Mouse (Mus musculus) heart, embryonic 12.5 days (tissue): ENCODE measurements around the gene Rnase1. TPM values are rescaled to one million over a fixed set of nuclear protein-coding genes. Genes with fewer than 3 reads are reported as not detected.

ENCODE experiments used
- ATAC-seq: fragments of 200-750 bp; cut with Nextera tagmentation; 2 replicates; pipeline ENCODE4 v1.8.0; 2017; ENCODE audit warnings: moderate TSS enrichment, moderate library complexity; ENCODE audit not compliant: insufficient number of reproducible peaks, low FRiP score
- H3K27ac ChIP-seq: fragments of 300-500 bp; sonication (generic); 2 replicates; pipeline ENCODE4 v1.5.1; 2016; ENCODE audit warnings: mild to moderate bottlenecking, moderate library complexity; ENCODE audit not compliant: poor library complexity, severe bottlenecking
- H3K27me3 ChIP-seq: fragments of 300-500 bp; sonication (generic); replicated peaks from 2 replicates; pipeline ENCODE4 v1.6.1; 2016; ENCODE audit warnings: mild to moderate bottlenecking, moderate library complexity
- H3K36me3 ChIP-seq: fragments of 300-500 bp; sonication (generic); 2 replicates; pipeline ENCODE4 v1.6.1; 2016; ENCODE audit warnings: mild to moderate bottlenecking, moderate library complexity
- H3K4me1 ChIP-seq: fragments of 300-500 bp; sonication (generic); replicated peaks from 2 replicates; pipeline ENCODE4 v1.6.1; 2016; ENCODE audit warnings: mild to moderate bottlenecking
- H3K4me2 ChIP-seq: fragments of 300-500 bp; sonication (generic); 2 replicates; pipeline ENCODE4 v1.6.1; 2016; ENCODE audit warnings: mild to moderate bottlenecking, moderate library complexity
- H3K4me3 ChIP-seq: fragments of 300-500 bp; sonication (generic); 2 replicates; pipeline ENCODE4 v1.5.1; 2016; ENCODE audit warnings: mild to moderate bottlenecking
- H3K9ac ChIP-seq: fragments of 300-500 bp; sonication (generic); 2 replicates; pipeline ENCODE4 v1.6.1; 2016; ENCODE audit warnings: mild to moderate bottlenecking, moderate library complexity
- H3K9me3 ChIP-seq: fragments of 300-500 bp; sonication (generic); replicated peaks from 2 replicates; pipeline ENCODE4 v1.6.1; 2016; ENCODE audit warnings: mild to moderate bottlenecking, moderate library complexity
- WGBS: fragments of 180-500 bp; shearing (Covaris S2); methylation state at CpG from one replicate; pipeline ENCODE4 v1.1.7; 2016; 5-methylcytosine and 5-hydroxymethylcytosine counted together
- polyA plus RNA-seq: library from polyadenylated mRNA; unstranded; fragments of >200 nt; fragmentation: Nextera tagmentation; extraction: Ambion mirVana; gene quantifications from 2 replicates; pipeline ENCODE4 v1.2.1, GENCODE M21; 2016

The Rnase1 gene
- polyA plus RNA-seq, 1 experiment from 2014 or later = not detected

DNA sequence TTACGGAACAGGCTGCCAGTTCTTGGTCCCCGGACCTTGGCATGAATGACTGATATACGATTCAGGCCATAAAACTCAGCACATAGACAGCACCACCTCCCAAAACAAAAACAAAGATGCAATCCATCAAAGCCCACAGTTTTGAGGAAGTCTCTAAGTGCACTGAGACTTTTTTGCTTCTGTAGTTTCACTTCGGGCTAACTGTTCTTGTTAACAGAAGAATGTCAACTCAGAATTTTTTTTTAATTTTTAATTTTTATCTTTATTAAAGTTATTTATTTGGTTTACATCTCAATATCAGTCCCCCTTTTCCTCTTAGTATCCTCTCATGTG lies 10.1 kb upstream of the Rnase1 start:
- Histone ChIP-seq H3K9me3 (no peaks in the 10 kb centered on the region), H3K4me3 (no peak overlapping the region), H3K27ac (no peak overlapping the region), H3K4me1 (no peaks in the 10 kb centered on the region), H3K9ac (no peak overlapping the region), H3K27me3 (no peaks in the 10 kb centered on the region), H3K4me2 (no peak overlapping the region), H3K36me3 (no peaks in the 10 kb centered on the region)
- 79% methylated on average over 4 of the region's 4 CpGs for WGBS
- ATAC-seq = no peak

DNA sequence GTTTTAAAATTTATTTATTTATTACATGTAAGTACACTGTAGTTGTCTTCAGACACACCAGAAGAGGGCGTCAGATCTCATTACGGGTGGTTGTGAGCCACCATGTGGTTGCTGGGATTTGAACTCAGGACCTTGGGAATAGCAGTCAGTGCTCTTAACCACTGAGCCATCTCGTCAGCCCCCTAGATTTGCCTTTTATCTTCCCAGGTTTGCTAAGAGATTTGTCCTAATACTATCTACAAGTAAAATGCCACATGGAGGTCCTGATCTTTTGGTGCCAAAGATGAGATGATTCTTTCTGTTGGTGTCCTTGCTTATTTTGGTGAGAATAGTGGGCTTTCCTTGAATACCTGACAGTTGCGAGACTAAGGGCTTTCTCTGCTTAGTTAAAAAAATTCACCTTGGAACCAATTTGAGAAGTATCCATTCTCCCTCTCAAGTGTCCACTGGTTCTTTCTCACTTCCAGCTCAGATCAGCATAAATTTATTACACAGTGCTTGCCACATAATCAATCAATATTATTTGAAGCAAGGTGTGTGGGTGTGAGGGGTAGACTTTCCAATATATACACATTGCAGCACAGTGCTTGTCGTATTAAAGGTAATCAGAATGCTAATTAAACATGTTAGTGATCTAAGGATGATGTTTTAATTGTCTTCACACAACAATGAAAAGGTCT lies 9.6 kb upstream of the Rnase1 start:
- no peaks in the 10 kb centered on the region for H3K9me3 ChIP-seq
- no peaks in the 10 kb centered on the region for H3K27me3 ChIP-seq
- no peaks in the 10 kb centered on the region for H3K4me1 ChIP-seq
- no peaks in the 10 kb centered on the region for H3K36me3 ChIP-seq
- no peak overlapping the region for H3K4me2 ChIP-seq
- no peak for ATAC-seq
- no peak overlapping the region for H3K27ac ChIP-seq
- 88% methylated on average over 5 of the region's 5 CpGs for WGBS
- H3K9ac ChIP-seq = no peak overlapping the region
- no peak overlapping the region for H3K4me3 ChIP-seq

DNA sequence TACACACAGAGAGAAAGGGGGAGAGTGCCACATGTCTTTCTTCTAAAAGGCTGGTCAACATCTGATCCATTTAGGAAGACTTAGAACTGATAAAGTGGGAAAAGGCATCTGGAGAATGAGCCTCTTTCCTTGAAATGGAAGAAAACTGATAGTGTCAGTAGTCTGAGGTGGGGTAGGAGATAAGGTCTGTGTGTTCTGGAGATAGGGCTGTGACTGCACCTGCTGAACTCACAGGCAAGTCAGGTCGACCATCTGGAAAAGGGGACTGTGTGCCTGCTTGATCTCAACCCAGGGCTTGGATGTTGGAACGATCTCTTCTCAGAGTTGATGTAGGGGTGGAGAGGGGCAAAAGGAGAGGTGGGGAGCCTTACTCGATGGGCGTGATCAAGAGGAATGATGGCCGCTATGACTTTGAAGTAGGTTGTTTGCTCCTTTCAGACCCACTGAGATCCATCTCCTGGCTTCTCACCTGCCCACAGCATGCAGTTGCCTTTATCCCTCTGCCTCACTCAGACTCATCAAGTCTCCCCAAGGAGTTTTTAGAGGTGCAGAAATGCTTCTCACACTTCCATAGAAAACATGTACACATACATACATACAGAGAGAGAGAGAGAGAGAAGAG lies 5.8 kb upstream of the Rnase1 start:
- Histone ChIP-seq H3K4me3 (no peak overlapping the region), H3K9ac (no peak overlapping the region), H3K4me1 (0 out of 2 replicates have a peak, but pooled peaks cover 8% of the 10 kb centered on the region), H3K27ac (no peak overlapping the region), H3K4me2 (no peak overlapping the region), H3K9me3 (no peaks in the 10 kb centered on the region), H3K36me3 (no peaks in the 10 kb centered on the region), H3K27me3 (no peaks in the 10 kb centered on the region)
- no peak for ATAC-seq
- WGBS = 41% methylated on average over 5 of the region's 5 CpGs

DNA sequence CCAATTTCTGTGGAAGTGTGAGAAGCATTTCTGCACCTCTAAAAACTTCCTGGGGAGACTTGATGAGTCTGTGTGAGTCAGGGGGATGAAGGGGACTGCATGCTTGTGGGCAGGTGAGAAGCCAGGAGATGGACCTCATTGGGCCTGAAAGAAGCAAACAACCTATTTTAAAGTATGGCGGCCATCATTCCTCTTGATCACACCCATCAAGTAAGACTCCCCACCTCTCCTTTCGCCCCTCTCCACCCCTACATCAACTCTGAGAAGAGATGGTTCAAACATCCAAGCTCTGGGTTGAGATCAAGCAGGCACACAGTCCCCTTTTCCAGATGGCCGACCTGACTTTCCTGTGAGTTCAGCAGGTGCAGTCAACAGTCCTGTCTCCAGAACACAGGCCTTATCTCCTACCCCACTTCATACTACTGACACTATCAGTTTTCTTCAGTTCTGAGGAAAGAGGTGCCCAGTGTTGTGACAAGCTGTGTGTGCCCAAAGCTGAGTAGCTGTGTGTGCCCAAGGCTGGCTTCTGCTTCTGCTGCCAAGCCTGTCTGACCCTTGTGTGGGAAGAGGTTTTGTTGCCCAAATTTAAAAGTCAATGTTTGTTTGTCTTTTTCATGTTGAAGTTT lies 3.7 kb upstream of the Rnase1 start:
- 83% methylated on average over 3 of the region's 3 CpGs for WGBS
- H3K36me3 ChIP-seq = no peaks in the 10 kb centered on the region
- H3K27ac ChIP-seq = no peak overlapping the region
- no peaks in the 10 kb centered on the region for H3K27me3 ChIP-seq
- ATAC-seq = no peak
- no peak overlapping the region for H3K4me2 ChIP-seq
- H3K9ac ChIP-seq = no peak overlapping the region
- H3K4me3 ChIP-seq = no peak overlapping the region
- H3K4me1 ChIP-seq = 0 out of 2 replicates have a peak, but pooled peaks cover 11% of the 10 kb centered on the region
- H3K9me3 ChIP-seq = no peaks in the 10 kb centered on the region

DNA sequence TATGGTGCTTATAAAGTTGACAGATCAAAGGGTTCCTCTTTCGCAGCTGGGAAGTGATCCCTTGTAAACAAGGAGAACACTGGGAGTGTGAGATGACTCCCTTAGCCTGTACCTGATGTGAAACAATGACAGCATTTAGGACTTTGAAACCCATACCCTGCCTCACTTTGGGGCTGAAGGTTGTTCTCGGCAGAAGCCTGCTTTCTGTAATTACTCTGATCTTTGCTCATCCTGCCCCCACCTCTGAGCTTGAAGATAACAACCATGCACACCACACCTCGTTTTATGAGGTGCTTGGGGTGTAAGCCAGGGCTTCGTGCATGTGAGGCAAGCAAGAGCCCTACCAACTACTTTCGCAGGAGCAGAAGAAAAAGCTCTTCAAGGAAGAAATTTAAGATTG lies 2.6 kb upstream of the Rnase1 start:
- WGBS = 61% methylated on average over 5 of the region's 5 CpGs
- Histone ChIP-seq H3K4me2 (no peak overlapping the region), H3K36me3 (no peaks in the 10 kb centered on the region), H3K27me3 (no peaks in the 10 kb centered on the region), H3K27ac (no peak overlapping the region), H3K4me1 (0 out of 2 replicates have a peak, but pooled peaks cover 11% of the 10 kb centered on the region), H3K9me3 (no peaks in the 10 kb centered on the region), H3K4me3 (no peak overlapping the region), H3K9ac (no peak overlapping the region)
- ATAC-seq = no peak

DNA sequence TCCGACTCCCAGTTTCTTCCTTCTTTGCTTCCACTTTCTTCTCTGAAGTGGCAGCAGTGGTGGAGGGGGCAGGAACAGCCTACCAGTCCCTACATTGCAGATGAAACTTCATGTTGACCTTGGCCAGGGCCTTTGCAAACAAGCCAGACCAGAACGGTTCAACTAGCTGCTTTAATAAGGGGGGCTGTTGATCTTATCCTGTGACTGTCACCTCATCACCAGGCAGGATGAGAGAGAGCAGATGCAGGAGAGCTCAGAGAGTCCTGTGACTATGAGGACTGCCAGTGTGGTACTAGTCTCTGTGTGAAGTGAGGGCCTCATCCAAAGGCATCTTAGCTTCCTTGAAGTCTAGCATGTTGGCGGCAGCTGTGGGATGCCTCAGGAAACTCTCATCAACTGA lies 1.4 kb upstream of the Rnase1 start:
- 44% methylated on average over 3 of the region's 3 CpGs for WGBS
- H3K4me2 ChIP-seq = no peak overlapping the region
- H3K9ac ChIP-seq = no peak overlapping the region
- H3K9me3 ChIP-seq = no peaks in the 10 kb centered on the region
- no peak overlapping the region for H3K4me3 ChIP-seq
- H3K36me3 ChIP-seq = no peaks in the 10 kb centered on the region
- H3K27ac ChIP-seq = no peak overlapping the region
- peaks cover 20% of the 10 kb centered on the region; the same call in 1 of the 2 replicates for H3K4me1 ChIP-seq
- no peaks in the 10 kb centered on the region for H3K27me3 ChIP-seq
- no peak for ATAC-seq

DNA sequence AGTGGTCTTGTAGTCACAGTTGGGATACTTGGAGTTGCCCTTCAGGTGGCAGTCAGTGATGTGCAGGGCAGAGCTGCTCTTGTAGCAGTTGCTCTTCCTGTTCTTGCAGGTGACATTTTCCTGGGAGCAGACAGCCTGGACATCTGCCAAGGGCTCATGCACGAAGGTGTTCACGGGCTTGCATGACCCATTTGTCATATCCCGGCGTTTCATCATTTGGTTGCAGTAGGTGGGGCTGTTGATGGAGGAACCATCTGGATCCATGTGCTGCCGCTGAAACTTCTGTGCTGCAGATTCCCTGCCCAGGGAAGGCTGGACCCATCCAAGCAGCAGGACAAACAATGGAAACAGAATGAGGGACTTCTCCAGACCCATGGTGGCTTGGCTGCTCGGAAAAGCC lies 1.1 kb downstream of the Rnase1 start:
- Histone ChIP-seq H3K9me3 (no peaks in the 10 kb centered on the region), H3K4me2 (no peak overlapping the region), H3K4me1 (peaks cover 20% of the 10 kb centered on the region; the same call in 1 of the 2 replicates), H3K36me3 (no peaks in the 10 kb centered on the region), H3K9ac (no peak overlapping the region), H3K27ac (no peak overlapping the region), H3K4me3 (no peak overlapping the region), H3K27me3 (no peaks in the 10 kb centered on the region)
- ATAC-seq = no peak
- WGBS = 86% methylated on average over 6 of the region's 6 CpGs

DNA sequence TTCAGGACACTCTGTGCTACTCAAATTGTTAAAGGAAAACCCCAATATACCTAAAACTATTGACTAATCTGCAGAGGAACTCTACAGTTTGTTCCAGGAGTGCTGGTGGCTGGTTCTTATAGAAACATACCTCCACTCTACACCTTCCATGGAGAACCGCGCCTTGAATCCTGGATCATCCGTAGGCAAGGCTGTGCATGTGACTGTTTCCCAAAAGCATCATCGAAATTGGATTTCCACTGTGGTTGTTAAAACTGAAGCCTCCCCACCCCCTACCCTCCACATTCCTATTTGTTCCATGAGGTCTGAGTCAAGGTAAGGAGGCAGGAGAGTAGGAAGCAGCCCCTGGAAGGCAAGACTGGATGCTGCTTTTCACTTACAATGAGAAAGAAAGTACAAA lies 2.1 kb downstream of the Rnase1 start:
- Histone ChIP-seq H3K27ac (no peak overlapping the region), H3K4me2 (no peak overlapping the region), H3K9ac (no peak overlapping the region), H3K4me3 (no peak overlapping the region), H3K36me3 (no peaks in the 10 kb centered on the region), H3K9me3 (no peaks in the 10 kb centered on the region), H3K4me1 (peaks cover 20% of the 10 kb centered on the region; the same call in 1 of the 2 replicates), H3K27me3 (no peaks in the 10 kb centered on the region)
- WGBS = 93% methylated on average over 4 of the region's 4 CpGs
- ATAC-seq = no peak

DNA sequence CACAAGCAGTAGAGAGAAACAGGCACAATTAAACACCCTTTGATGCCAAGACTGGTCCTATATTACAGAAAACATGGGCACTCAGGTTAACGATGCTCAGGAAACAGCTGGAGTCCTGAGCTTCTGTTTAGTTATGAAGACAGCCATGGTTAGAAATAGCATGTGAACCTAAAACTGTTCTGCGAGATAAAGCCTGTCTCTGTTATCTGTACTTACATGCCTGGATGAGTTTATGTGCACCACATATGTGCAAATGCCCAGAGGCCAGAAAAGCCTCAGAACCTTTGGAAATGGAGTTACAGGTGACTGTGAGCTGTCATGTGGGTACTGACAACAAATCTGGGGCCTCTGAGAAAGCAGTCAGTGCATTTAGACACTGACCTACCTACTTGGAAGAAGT lies 2.6 kb downstream of the Rnase1 start:
- Histone ChIP-seq H3K9ac (no peak overlapping the region), H3K4me3 (no peak overlapping the region), H3K4me2 (no peak overlapping the region), H3K36me3 (no peaks in the 10 kb centered on the region), H3K27me3 (no peaks in the 10 kb centered on the region), H3K9me3 (no peaks in the 10 kb centered on the region), H3K4me1 (peaks cover 20% of the 10 kb centered on the region; the same call in 1 of the 2 replicates), H3K27ac (no peak overlapping the region)
- ATAC-seq = no peak
- WGBS = 45% methylated on average over 2 of the region's 2 CpGs

DNA sequence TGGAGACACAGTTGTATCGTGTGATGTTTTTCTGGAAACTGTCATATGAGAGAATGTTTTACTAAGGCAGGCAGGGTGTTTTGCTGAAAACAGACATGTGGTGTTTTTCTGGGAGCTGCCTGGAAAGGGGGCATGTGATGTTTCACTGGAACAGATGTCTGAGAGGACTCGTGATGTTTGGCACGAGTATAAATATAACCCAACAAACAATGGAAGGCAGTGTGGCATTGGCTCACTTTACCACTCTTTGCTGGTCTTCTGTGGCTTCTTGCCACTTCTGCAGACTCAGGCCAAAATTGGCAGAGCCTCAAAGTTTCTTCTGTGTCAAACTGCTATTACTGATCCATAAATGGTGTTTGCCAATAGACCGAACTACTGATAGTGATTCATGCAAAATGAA lies 3.3 kb downstream of the Rnase1 start:
- Histone ChIP-seq H3K27ac (no peak overlapping the region), H3K4me3 (no peak overlapping the region), H3K36me3 (no peaks in the 10 kb centered on the region), H3K4me2 (no peak overlapping the region), H3K9ac (no peak overlapping the region), H3K4me1 (peaks cover 20% of the 10 kb centered on the region; the same call in 1 of the 2 replicates), H3K27me3 (no peaks in the 10 kb centered on the region), H3K9me3 (no peaks in the 10 kb centered on the region)
- no peak for ATAC-seq
- WGBS = 49% methylated on average over 4 of the region's 4 CpGs

DNA sequence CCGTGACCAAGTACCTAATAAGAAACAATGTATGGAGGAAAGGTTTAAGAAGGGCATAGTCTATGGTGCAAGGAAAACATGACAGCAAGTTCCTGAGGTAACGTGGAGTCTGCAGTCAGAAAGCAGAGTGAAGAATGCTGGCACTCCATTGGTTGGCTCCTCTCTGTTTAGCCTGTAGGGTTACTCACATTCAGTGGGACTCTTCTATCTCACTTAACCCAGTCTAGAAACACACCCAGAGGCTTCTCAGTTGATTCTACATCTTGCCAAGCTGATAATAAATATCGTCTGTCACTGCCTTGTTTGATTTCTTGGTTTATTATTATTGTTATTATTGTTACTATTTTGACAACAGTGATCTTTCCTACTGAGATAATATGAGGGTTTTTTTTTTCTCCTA lies 4.0 kb downstream of the Rnase1 start:
- no peak overlapping the region for H3K4me3 ChIP-seq
- ATAC-seq = no peak
- H3K27ac ChIP-seq = no peak overlapping the region
- WGBS = 75% methylated on average over 3 of the region's 3 CpGs
- no peaks in the 10 kb centered on the region for H3K36me3 ChIP-seq
- H3K9me3 ChIP-seq = no peaks in the 10 kb centered on the region
- no peak overlapping the region for H3K4me2 ChIP-seq
- H3K4me1 ChIP-seq = peaks cover 14% of the 10 kb centered on the region; the same call in 1 of the 2 replicates
- H3K9ac ChIP-seq = no peak overlapping the region
- no peaks in the 10 kb centered on the region for H3K27me3 ChIP-seq
